Mouse (Mus musculus): ENCODE results near the gene Itpr2.

Itpr2 gene

DNA sequence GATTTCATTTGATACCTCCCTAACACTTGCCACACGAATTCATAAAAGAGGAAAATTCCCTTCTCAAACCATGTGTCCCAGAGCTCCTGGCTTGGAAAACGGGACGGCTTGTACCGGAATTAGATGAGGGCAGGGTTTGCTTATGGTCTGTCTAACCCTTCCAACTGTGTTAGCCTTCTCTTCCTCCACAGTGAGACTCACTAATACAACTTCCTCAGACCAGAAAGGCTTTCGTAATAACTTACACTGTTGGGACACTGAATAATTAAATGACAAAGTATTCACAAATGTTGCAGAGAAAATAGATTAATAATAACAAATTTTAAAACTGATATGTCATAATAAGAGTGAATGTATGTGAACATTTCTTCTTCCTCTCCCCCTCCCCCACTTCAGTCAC lies 187.7 kb downstream of the Itpr2 start:
- no peak for DNase-seq (ENCODE audit: low spot score in 2 of 2)

DNA sequence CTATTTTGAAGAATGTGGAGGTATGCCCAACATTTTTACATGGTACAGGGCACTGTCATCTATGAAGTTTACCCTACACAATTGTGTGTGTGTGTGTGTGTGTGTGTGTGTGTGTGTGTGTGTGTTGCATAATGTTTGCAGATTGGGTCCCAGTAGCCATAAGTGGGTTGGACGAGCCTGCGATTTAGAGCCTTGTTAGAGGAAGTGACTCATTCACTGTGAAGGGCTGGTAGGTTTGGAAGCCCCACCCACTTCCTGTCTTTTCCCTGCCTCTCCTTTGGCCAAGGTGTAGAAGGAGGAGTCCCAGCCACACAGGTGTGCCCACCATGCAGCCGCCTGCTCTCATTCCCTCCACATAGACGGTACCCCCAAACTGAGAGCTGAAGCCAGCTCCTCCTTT lies 188.6 kb downstream of the Itpr2 start:
- no peak for DNase-seq (ENCODE audit: low spot score in 2 of 2)

DNA sequence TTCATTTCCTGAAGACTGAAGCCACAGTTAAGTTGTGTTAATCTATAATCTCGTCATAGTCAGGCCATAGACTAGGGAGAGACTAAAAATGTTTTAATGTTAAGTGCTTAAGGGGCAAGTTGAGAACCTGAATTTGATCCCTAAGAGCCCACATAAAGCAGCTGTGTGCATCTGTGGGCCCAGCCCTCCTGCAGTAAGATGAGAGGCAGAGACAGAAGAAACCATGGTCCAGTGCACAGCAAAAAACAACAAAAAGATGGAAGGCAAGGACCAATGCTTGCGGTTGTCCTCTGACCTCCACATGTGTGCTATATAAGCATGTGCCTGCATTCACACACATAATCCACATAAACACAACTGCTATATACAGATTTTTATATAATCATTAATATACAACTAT lies 191.8 kb downstream of the Itpr2 start:
- DNase-seq (ENCODE audit: low spot score in 2 of 2): no peak

DNA sequence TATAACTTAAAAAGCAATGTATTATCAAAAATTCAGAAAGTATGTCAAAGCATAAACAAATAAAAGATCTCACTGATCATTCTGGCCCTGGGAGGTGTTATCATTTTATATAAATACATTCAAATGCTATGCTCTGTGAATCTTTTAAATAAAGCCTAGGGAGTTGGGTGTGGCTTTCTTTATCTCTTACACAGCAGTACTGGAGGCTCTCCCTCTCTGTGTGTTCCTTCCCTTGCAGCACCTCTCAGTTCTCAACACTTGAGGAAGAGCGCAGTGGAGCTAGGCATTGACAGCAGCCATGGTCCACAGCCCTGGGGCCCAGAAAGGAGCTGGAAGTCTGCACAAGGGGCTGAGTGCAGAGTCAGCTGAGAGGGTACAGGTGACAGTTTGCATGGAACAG lies 192.7 kb downstream of the Itpr2 start:
- DNase-seq (ENCODE audit: low spot score in 2 of 2): no peak

DNA sequence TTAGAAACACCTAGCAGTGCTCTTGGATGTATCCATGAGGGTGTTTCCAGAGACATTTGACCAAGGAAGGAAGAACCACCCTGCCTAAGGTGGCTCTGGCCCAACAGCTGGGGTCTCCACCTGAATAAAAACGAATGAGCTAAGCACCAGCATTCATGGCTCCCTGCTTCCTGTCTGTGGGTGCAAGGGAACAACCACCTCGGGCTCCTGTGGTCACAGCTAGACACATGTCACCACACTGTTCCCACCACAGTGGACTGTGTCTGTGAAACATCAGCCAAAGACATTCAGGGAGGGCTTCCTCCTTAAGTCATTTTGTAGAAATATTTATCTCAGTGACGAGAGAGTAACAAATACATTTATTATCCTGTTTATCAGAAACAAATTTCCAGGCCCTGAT lies 196.0 kb downstream of the Itpr2 start:
- no peak for DNase-seq (ENCODE audit: low spot score in 2 of 2)

DNA sequence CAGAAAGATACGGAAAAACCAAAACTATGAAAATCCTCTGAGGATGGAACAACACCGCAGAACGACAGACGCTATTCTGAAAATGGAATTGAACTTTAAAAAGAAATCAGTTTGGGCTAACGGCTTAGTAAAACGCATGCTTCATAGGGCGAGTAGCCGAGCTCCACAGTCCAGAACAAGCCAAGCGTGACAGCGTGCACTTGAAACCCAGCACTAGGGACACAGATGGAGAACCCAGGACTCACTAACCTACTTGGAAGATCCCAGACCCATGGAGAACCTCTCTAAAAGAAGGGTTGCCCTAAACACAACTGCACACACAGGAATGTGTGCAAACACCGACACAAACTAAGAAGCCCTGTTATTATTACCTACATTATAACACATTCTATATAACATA lies 197.9 kb downstream of the Itpr2 start:
- DNase-seq (ENCODE audit: low spot score in 2 of 2): no peak

DNA sequence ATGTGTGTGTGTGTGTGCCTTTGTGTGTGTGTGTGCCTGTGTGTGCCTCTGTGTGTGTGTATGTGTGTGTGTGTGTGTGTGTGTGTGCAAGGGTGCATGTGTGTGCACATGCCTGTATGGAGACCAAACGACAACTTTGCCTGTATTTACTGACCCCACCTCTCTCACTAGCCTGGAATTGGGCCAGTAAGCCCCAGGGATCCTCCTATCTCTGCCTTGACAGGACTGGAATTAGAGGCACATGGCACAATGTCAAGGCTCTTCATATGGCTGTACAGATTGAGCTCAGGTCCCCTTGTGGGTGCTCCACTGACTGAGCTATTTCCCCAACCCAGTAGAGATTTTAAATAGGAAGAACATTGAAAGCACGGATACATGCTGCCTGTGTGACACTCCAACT lies 198.7 kb downstream of the Itpr2 start:
- no peak for DNase-seq (ENCODE audit: low spot score in 2 of 2)

DNA sequence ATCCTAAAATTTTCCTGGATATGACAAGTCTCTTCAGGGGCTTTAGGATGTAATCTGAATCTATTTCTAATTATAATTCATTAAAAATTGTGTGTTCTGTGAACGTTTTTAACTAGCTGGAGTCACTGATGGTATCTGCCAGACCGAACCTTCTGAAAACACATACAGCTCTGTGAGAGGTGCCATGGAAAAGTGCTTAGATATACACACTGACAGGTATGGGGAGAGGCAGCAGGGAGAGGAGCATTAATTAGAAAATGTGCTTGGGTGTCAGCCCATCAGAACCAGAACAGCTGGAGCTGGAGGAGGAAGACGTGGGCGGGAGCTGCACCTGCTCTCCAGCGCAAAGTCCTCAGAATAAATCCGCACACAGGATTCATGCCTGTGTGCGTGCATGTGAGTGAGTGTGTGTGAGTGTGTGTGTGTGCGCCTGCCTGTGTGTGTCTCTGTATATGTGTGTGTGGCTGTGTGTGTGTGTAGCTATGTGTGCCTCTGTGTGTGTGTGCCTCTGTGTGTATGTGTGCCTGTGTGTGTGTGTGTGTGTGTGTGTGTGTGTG lies 199.4 kb downstream of the Itpr2 start:
- DNase-seq (ENCODE audit: low spot score in 2 of 2): no peak

DNA sequence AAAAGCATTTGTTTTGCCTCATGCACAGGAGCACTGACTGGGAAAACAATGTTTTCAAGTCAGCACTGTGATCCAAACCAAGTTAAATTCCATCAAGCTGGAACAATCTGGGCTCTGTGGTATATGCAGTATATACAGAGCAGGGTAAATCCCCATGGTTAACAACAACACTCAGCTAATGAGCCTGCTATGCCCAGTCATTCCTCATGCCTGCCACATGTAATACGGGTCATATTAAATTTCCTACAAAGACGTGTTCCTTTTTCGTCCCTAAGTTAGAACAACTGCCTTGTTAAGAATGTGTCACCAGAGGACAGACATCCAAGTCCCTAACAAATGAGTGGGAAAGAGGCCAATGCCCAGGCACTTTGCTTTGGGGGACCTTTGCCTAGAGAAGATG lies 199.9 kb downstream of the Itpr2 start:
- no peak for DNase-seq (ENCODE audit: low spot score in 2 of 2)

DNA sequence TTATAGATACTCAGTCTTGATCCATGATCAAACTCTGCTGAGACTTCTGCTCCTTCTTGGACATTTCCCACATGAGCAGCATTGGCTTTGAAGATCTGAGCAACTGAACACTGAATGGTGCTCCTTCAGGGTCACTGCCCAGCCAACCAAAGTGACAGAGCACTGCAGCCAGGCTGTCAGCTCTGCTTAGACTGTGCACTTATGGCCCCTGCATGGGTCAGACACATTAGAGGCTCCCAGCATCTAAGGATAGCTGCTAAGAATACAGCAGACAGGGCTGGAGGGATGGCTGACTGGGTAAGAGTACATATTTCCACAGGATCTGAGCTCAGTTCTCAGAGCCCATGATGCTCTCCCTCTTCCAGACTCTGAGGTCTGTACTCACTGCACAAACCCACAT lies 201.1 kb downstream of the Itpr2 start:
- no peak for DNase-seq (ENCODE audit: low spot score in 2 of 2)

DNA sequence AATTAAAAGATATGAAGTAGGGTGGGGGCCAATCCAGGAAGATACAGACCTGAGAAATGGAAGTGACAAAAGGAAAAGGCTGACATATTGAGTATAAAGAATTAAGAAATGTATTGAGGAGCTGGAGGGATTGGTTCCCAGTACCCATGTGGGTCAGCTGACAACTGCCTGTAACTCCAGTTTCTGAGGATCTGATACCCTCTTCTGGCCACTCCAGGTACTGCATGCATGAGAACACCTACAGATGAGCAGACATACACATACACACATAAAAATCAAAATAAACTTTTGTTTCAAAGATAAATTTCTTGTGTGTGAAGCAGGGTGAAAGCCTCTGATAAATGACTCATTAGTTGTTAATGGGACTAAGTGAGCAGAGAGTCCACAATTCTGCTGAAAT lies 203.3 kb downstream of the Itpr2 start:
- DNase-seq (ENCODE audit: low spot score in 2 of 2): no peak

DNA sequence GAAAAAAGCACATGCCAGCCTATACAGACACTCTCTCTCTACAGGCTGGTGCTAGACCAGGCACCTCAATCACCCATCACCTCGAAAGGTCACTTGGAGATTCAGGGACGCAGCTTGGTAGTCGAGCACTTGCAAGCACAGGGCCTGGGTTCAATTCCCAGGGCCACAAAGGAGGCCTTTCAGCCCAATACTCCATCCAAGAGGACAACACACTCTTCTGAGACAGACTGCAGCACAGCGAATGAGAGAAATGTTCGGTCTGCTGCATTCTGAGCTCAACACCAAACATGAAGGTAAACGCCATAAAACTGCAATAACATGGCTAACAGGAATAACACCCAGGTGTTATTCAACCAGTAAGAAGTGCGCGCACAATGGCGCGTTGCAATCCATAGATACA lies 211.0 kb downstream of the Itpr2 start:
- no peak for DNase-seq (ENCODE audit: low spot score in 2 of 2)

DNA sequence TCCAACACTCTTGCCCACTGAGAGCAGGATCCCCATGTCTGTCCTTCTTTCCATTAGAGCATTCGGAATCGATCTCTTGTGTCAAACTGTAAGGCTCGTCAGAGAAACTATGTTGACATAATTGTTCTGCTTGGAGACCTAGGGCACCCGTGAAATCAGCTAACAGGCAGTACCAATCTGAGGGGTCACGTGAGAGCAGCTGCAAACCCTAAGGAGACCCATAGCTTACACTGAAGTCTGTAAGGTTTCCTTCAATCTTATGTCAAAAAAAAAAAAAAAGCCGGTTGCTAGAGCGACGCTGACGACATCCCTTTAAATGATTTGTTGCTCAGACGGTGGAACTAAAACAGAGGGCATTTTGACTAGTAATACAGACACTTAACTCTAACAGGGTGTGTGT lies 212.2 kb downstream of the Itpr2 start:
- DNase-seq (ENCODE audit: low spot score in 2 of 2): no peak

DNA sequence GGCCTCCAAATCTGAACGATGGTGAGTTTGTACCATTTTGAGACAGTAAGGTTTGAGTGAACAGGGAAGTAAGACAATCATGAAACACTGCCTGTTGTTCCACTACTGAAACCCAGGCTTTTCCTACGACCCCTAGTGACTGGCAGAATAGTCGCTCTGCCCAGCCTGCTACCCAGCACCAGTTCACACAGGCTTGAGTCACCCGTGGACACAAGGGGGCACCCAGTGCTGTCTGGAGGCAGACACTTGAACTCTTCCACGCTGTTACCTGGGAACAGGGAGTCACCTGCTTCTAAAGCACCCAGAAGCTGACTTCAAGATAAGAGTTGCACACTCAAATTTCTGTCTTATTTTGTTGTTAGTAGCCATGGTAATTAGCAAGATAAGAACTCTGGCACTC lies 213.8 kb downstream of the Itpr2 start:
- no peak for DNase-seq (ENCODE audit: low spot score in 2 of 2)

DNA sequence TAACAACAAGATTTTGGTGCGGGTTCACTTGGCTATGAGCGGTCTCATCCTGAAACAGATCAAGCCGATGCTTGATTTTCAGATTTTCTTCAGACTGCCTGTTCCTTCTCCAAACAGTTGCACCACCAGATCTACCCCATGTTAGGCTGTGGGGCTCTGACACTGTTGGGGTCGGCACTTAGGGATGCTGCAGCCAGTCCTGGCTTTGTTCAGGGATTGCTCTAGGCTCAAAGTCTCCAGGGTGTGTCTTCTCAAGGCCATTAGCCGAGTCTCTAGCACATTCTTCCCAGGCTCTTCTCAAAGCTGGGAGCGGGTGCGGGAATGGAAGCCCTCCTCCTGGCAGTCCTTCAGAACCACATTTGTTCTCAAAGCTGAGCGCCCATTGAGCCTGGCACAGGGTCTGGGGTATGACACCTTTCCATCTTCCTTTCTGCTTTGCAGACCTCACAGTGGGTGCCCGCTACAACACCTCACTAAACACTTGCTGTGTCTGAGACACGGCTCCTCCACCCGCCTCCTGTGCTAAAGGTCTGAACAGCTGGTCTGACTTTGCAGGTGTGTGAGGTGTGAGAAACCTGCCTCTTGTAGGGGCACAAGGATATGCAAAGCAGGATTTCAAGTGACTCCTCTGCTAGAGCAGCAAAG lies 217.0 kb downstream of the Itpr2 start:
- no peak for DNase-seq (ENCODE audit: low spot score in 2 of 2)

DNA sequence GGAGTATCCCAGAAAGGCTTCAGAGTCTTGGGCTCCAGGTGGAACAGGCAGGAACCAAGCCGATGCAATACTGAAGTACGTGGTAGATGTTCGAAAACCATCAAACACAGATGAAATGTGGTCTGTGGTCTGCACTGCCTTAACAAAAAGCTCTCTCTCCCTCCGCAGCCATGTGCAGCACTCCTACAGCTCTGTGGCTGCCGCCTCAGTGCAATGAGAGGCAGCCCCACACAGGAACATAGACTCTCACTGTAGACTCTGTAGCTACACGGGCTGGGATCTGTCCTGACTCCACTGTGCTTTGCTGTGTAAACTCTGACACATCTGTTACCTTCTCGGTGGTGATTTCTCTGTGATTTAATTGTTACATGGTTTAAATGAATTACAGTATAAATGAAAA lies 218.0 kb downstream of the Itpr2 start:
- DNase-seq (ENCODE audit: low spot score in 2 of 2): no peak

DNA sequence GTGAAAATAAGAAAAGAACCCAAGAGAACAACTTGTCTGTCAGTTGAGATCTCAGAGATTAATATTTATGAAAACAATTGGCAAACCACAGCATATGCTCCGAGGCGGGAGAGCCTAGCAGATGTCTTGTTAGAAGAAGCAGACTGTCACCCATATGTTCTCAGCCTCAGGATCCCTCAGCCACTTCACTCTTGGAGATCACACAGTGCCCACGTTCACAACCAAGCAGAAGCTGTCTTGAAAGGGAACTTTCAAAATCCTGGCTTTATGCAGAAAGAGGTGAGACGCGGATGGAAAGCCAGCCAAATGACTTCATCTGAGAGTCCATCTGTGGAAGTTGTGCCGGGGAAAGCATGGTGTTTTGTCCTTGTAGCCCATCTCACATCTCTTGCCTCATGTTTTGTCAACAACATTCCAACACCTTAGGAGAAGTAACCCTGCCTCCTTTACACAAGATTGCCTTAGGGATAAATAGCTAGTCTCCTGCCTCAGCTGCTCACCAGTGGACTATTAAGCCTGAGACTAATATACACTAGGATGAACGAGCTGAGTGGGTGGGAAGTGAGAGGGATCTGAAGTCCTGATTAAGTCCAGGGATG lies 219.9 kb downstream of the Itpr2 start:
- no peak for DNase-seq (ENCODE audit: low spot score in 2 of 2)

DNA sequence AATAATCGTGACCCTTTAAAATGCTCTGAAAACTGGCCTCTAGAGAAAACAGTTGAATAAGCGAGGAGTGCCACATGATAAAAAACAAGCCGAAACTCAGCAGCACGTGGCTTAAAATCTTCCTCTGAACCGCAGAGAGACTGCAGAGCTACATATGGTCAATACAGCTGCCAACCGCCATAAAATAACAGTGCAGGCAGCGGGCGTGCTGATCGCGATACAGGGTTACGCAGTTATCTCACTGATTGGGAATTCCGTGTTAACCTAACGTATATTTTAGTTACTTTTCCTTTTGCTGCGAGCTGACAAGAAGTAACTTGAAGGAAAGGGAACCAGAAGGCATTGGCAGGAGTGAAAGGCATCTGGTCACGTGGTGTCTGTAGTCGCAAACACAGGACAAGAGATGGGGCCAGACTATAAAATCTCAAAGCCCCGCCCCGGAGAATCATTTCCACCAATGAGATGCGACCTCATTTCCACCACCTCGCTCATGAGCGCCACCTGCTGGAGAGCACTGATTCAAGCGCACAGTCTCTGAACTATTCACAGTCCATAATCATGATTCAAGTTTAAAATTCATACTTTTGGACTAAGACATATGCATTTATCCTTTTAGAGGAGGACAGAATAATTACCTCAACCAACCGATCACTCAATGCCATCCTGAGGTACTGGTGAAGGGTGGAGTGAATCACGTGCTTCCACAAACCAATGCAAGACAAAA lies 220.7 kb downstream of the Itpr2 start:
- no peak for DNase-seq (ENCODE audit: low spot score in 2 of 2)

DNA sequence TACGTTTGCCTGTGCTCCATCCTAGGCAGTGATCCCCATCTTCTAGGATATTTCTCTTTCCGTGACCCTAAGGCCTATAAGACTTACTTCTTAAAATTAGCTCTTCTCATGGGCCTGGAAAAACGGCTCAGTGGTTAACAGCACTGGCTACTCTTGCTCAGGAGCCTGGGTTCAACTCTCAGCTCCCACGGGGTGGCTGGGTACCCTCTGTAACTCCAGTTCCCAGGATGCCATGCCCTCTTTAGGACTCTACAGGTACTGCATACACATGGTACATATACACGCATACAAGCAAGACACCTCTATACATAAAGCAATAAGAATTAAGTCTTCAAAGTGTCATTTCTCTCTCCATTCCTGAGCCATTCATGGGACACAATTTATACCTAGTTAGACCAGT lies 228.8 kb downstream of the Itpr2 start:
- DNase-seq (ENCODE audit: low spot score in 2 of 2): no peak

DNA sequence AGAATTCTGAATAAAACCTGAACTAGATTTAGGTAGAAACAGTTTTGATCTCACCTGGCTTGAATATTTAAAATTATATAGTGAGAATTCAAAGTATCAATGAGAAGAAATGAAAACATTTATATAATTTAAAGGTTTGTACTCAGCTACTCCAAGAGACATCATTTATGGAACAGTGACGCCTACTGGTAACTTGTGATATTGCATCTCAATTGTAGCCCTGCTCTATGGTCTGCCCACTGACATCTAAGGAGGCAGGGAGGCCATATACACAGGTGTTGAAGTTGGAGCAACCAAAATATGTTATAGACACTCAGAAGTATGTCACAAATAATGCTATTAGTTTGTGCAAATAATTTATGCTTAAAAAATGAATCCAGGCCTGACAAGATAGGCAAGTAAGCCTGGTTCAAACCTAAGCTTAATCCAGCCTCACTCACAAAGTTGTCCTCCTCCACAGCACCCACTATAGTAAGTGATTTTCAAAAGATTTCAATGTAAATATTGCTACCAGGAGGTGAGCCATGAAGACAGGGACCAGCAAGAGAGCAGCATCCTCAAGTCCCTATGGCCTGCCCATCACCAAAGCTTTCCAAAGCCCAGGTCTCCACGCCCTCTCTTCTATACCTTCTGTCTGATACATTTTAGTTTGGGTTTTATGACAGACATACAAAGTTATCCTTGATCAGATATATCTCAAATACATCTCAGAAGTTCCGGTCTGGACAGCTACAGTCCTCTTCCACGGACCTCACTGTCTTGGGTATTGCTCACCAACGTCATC lies 229.6 kb downstream of the Itpr2 start:
- no peak for DNase-seq (ENCODE audit: low spot score in 2 of 2)

DNA sequence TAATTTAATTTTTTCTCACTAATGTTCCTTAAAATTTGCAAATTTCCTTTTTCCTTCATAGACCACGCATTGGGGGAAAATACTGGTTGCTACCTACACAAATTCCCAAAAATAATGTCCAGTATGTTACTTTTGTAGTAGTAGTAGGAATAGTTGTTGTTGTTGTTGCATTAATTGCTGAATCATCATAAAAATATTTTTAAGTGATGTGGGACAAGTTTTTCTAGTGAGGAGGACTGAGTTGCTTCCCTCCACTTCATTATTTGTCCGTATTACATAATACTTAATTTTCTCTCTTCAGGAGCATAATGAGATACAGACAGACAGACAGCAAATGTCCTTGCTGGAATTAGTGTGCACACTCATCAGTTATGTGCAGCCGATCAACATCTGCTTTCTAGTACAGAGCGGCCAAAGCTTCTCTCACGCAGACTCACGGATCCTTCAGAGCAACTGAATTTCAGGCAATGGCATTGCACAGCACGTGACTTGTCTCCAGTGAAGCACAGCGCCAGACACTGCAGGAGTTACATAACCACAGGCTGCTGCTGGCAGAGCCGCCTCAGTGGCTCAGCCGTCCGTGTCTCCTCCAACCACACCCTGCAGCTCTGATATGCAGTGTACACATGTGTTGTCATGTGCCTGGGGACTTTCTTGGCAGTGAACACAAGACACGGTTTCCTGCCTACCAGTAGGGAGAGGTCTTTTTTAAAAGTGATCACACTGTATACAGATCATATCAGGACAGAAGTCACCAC lies 231.1 kb downstream of the Itpr2 start:
- peak; percentile 50 to 82 for DNase-seq (ENCODE audit: low spot score in 2 of 2)

DNA sequence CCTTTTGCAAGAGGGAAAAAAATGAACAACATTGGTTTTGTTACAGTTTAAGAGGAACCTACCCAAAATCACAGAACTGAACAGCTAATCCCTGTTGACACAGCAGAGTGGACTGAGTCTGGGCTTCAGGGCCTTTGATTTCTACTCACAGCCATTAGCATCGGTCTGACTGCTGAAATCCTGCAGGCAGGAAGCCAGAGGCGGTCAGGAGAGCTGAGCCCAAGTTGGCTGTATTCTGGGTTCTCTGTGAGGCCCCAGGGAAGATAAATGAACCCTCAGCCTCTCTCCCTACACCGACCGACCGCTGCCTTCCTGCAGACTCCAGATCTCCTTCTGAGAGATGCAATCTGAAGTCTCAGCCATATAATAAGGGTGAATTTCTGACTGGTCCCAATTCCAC lies 231.9 kb downstream of the Itpr2 start:
- DNase-seq (ENCODE audit: low spot score in 2 of 2): peak in 1 of 2 experiments; percentile 61

All from urinary bladder, adult 18-20 months (tissue).